Mouse (Mus musculus) cerebellum, postnatal 25 days (tissue): ENCODE results near the gene Nos1ap.
A peak's percentile ranks its signal among the peaks of the same experiment; 100 is the strongest.

Experiments
- DNase-seq, 2 experiments: peaks; one replicate each; pipeline ENCODE4 v3.0.0; 2021; ENCODE audit warnings: mixed read lengths in 2 of 2

Nos1ap gene

GRCm38 (mm10) chr1:170455910-170456700 is 133.6 kb downstream of the Nos1ap start:
- no peak for DNase-seq

- DNase-seq, result no peak
Measured at GRCm38 (mm10) chr1:170455387-170455786, 134.3 kb downstream of the Nos1ap start.

GRCm38 (mm10) chr1:170453455-170453854 is 136.2 kb downstream of the Nos1ap start:
- no peak for DNase-seq

- no peak for DNase-seq
Measured at GRCm38 (mm10) chr1:170448244-170448643, 141.4 kb downstream of the Nos1ap start.

DNA sequence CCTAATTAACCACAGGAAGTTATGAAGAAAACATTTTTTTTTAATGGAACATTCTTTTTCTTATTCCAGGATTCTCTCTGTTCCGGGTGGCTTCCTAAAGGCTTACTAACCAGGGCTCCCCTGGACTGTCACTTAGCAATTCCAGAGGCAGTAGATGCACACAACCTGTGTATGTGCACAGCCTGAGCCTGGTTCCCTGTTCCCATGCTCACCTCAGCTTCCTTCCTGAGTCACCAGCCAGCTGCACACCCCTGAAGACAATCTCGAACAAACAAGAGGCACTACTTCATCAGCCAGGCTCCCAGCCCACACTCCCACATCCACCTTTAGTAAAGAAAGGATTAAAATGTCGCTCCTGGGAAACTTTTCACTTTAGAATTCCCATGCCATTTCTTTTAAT is 144.2 kb downstream of the Nos1ap start:
- no peak for DNase-seq

- DNase-seq, result no peak
Measured at GRCm38 (mm10) chr1:170440367-170440766, 149.3 kb downstream of the Nos1ap start.

DNA sequence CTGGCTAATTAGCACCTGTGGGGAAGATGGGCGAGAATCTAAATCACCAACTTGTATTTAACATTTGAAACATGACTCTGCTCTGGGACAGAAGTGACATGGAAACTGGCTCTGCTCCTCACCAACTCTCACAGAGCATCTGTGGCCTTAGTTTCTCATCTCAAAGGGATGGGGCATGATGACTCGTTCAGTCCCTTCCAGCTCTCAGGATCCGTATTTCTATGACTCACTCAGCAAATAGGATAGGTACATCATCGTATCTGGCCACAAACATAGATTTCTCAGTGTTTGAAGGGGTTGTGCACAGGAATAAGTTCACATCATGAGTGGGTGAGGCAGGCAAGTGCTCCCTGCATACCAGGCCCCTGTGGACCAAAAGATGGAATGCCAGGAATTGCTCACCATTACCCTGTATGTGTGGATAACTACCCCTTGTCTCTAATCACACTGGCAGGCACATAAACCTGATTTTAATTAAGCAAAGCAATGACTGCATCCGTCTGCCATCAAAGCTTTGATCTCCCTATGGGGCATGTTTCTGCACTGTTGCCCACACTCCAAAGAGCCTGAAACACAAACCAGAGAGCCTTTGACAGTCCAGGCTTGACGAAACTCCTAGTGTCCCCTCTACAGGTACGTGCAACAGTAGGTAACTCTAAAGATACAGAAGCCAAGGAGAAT is 151.1 kb downstream of the Nos1ap start:
- no peak for DNase-seq

GRCm38 (mm10) chr1:170434146-170434545 is 155.5 kb downstream of the Nos1ap start:
- no peak for DNase-seq

DNA sequence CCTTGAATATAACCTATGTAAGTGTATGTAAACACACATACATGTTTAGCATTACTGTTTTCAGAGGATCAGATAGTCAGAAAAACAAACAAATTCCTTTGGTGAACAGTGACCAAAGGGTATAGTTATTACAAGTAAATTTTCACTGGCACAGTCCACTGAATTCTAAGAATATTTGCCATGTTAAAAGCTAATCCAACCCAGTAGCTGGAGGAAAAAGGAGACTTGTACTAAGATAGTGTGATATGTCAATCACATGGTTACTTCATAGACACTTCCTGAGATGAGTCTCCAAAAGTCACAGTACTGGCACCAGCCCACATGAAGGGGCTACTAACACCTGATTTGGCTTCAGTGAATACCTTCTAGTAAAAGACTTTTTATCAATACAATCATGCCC is 156.0 kb downstream of the Nos1ap start:
- DNase-seq, result no peak

DNA sequence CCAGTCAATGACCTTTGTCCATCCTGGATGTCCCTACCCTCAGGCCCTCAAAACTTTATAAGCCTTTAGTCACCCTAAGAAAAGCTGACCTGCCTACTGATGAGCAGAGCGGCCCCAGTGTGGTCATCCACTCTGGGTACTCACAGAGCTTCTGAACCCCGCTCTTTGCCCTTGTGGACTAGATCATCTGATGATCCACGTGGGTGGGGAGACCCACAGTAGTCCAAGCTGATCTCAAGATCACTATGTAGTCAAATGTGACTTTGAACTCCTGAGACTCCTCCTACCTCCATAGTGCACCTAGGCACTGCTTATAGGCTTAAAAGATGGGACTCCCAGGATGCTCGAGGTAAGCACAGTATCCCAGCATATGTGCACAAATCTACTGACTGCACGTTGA is 157.4 kb downstream of the Nos1ap start:
- DNase-seq, result no peak

DNA sequence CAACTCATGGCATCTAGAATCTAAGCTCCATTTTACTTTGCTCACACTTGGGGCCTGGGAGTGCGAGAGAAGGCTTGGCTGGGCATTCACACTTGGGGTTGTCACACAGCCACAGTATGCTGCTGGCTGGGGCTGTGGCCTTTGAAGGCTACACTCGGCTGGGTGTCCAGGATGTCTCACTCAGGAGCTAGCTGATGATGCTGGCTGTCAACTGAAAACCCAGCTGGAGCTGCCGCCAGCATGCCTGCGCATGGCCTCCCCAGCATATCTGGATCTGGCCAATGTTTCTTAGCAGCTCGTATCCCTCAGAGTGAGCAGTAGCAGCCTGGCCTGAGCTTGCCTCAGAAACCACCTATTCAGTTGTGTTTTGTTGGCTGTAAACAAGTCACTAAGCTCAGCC is 158.3 kb downstream of the Nos1ap start:
- peak; percentile 65 to 69 for DNase-seq

GRCm38 (mm10) chr1:170430660-170431059 is 159.0 kb downstream of the Nos1ap start:
- no peak for DNase-seq

GRCm38 (mm10) chr1:170429656-170430055 is 160.0 kb downstream of the Nos1ap start:
- no peak for DNase-seq

GRCm38 (mm10) chr1:170428141-170428540 is 161.5 kb downstream of the Nos1ap start:
- DNase-seq, result no peak

GRCm38 (mm10) chr1:170424258-170424889 is 165.3 kb downstream of the Nos1ap start:
- peak in 1 of 2 experiments; percentile 31 for DNase-seq

- no peak for DNase-seq
Measured at GRCm38 (mm10) chr1:170423048-170423447, 166.6 kb downstream of the Nos1ap start.

DNA sequence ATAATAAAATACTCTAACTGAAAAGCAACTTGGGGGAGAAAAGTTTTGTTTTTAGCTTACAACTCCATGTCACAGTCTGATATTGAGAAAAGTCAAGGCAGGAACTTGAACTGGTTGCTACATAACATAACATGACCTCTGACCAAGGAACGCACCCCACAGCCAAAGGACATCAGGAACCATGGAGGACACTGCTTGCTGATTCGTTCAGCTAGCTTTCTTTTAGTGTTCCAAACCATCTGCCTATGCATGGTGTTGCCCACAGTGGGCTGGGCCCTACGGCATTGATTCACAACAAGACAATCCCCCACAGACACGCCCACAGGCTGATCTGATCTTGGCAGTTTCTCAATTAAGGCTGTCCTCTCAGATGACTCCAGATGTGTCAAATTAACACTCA is 167.5 kb downstream of the Nos1ap start:
- no peak for DNase-seq

DNA sequence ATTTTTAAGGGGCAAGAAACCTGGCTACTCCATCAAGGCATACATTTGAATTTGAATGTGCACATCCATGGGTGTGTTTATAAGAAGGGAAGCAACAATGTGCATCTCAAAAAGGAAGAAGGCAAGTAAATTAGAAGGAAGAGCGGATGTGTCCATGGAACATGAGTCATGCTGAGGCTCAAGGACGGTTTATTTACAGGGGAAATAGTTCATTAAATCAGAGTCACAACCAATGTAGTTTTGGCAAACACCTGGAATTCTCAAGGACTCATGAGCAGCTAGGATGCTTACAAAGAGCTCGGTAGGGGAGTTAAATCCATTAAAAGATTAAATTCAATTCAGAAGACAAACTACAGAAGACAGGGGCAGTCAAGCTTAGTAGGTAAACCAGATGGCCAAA is 169.7 kb downstream of the Nos1ap start:
- no peak for DNase-seq

DNA sequence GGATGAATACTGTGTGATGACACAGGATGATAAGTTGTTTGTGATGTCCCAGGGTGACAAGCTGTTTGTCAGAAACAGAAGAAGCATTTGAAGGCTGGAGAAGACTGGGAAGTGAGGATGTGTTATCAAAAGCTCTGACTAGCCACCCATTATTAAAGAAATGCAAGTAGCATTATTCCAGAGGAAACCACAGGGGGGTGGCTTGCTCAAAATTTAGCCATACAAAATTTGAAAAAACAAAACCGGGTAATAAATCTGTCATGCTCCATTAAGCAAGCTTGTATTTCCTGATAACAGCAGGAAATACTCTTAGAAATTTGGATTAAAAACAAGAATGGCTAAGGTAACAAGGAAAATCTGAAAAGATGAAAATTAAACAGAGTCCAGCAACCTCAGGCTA is 171.5 kb downstream of the Nos1ap start:
- DNase-seq, result no peak

GRCm38 (mm10) chr1:170416967-170417366 is 172.7 kb downstream of the Nos1ap start:
- DNase-seq, result no peak

DNA sequence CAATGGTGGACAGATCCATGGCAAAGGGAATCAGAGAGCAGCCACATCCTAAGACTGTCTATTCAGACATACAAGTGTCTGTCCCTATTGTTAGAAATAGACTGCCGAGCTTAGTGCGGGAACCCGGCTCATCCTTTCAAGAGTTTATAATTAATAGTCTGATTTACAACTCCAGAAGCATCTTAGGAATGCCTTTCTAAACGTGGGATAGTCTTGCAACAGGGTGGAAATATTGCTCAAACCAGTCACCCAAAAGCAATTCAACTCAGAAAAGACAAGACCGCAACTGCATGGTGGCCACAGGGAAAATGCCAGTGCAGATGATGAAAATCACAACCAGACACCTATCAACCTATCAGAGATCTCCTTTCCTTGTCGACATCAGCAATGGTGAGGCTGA is 173.5 kb downstream of the Nos1ap start:
- no peak for DNase-seq

DNA sequence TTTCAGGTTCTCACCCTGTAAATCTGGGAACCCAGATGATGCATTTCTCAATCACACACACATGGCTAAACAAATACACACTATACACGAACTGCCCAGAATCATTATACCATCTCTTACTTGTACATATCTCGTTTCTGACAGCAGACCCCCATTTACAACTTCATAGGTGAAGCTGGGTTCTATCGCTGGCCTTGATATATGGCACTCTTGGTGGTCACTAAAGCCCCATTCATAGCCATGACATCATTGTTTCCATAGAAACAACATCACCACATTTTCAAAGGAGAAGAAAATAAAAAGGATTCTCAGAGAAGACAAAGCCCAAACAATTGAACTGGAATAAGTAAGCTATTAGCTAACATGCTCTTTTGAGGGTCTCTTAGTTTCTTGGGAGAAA is 174.3 kb downstream of the Nos1ap start:
- no peak for DNase-seq

DNA sequence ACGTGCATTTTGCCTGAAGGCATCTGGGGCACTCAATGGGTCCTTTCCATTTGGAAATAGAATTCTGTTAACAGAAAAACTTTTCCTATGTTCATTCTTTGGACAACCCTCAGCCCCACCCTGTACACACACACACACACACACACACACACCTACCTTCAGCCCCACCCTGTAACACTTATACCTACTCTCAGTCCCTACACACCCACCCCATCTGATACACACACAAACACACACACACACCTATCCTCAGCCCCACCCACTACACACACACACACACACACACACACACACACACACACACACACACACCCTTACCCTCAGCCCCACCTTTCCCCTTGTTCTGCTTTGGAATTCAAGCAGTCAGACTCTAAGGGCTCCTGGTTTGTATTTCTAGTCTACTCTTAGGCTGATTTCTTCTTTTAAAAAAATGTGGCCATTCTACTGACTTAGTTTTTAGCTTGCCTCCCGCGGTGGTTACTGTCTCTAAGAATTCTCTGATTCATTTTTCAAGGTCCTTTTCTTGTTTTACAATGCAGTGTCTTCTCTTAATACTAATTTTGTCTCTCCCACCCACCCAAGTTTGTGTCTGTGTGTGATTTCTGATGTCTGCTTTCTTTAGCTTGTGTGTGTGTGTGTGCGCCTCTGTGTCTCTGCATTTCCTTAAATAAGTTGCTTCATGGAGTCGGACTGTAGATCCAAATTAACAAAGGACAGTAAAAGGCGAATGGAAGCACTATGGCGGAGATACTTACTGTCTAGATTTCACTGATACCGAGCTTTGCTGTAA is 179.1 kb downstream of the Nos1ap start:
- DNase-seq, result no peak
